Comparison of ENCODE assay signal across 11 mouse cellular contexts in the genomic region with DNA sequence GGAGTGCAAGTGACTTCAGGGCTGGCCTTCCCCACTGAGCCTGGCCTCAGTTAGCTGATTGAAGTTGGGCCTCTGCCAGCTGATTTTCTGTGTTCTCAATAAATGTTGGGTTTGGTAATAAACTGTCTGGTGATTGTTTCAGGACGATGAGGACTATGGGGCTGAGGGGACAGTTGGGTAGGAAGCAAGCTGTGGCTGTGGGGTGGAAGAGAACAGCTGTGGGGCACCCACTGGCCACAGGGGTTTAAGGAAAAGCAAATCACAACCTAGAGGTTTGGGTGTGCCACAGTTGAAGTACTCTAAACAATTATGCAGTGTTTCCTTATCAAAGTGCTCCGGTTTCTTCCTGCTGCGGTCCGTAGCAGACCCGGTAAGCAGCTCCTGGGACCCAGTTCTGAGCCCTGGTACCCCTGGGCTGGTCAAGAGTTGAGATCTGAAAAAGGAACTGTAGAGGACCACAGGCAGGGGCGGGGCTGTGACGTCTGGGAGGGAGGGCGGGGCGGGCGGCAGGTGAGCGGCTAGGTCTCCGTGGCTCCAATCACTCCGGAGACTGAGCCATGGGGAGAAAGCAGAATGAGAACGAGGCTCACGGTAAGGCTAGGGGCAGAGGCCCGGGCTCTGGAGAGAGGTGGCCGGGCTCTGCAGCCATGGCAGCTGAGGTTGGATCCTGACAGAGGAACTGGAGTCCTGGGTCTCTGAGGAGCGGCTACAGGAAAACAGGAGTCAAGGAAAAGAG. TPM values are rescaled to one million over a fixed set of nuclear protein-coding genes. Genes with fewer than 3 reads are reported as not detected.
A peak's percentile ranks its signal among the peaks of the same experiment; 100 is the strongest.
DNase-seq lines count a peak whose midpoint lies in the region; ATAC-seq and TF ChIP-seq lines count a peak whose summit lies in the region.
"Had no signal": no experiment of that assay in that cellular context is flagged by ENCODE, and none has a peak within 500 bp of the region (broad histone marks: within the 10 kb centered on the region; RNA-seq: fewer than 3 reads in every experiment).

A gene (plus strand): TSS at position 537 of the 736 bp plus-strand sequence.

- no peak within 1 kb of the TSS for H3ac ChIP-seq in myocyte (ENCODE audit: control insufficient read depth, insufficient read length)

- peaks cover 51% of the 10 kb centered on the region for H3K36me3 ChIP-seq in lung, embryonic 14.5 days (ENCODE audit: insufficient read depth)
- H3K36me3 ChIP-seq in intestine, embryonic 14.5 days (ENCODE audit: control insufficient read depth, insufficient read depth, low read length), result peaks cover 50% of the 10 kb centered on the region
- H3K36me3 ChIP-seq in myocyte (ENCODE audit: control insufficient read depth, insufficient read depth), result peaks cover 14% of the 10 kb centered on the region

- H3K4me3 ChIP-seq in lung, embryonic 14.5 days (ENCODE audit: low read depth, low read length), result no peak within 1 kb of the TSS
- H3K4me3 ChIP-seq in intestine, embryonic 14.5 days (ENCODE audit: low read depth, low read length), result peak within 1 kb of the TSS; percentile 11
- no peak within 1 kb of the TSS for H3K4me3 ChIP-seq in myocyte

- peak; percentile 25 for DNase-seq in lung, embryonic 14.5 days
- no peak for DNase-seq in lung, adult 18-20 months
- peak; percentile 71 for DNase-seq in intestine, embryonic 14.5 days (ENCODE audit: low spot score)
- DNase-seq in kidney, postnatal 14 days, result peak; percentile 60
- DNase-seq in retina, embryonic 14.5 days (ENCODE audit: low spot score), result no peak
- DNase-seq: cerebellum, postnatal 10 days; spleen, adult 18-20 months had no signal

- no peak within 1 kb of the TSS for H3K27ac ChIP-seq in lung, embryonic 14.5 days (ENCODE audit: low read depth)
- H3K27ac ChIP-seq in intestine, embryonic 14.5 days (ENCODE audit: low read depth), result peak within 1 kb of the TSS; percentile 43

- peak within 1 kb of the TSS; percentile 25; the same call in 1 of the 2 replicates for H3K4me2 ChIP-seq in lung, embryonic 14.5 days
- H3K4me2 ChIP-seq in intestine, embryonic 14.5 days (ENCODE audit: low read length), result peak within 1 kb of the TSS; percentile 38
- H3K4me2 ChIP-seq in myocyte (ENCODE audit: low read depth), result peak within 1 kb of the TSS; percentile 50

- H3K9me3 ChIP-seq in lung, embryonic 14.5 days (ENCODE audit: low read depth, low read length), result no peaks in the 10 kb centered on the region
- no peaks in the 10 kb centered on the region for H3K9me3 ChIP-seq in intestine, embryonic 14.5 days (ENCODE audit: control insufficient read depth, low read length)

- no peak for TF ChIP-seq POLR2A in myocyte (IDR thresholded peaks at IDR 0.05; ENCODE audit: insufficient read length, low read depth)

- WGBS in lung, embryonic 14.5 days, result 31% methylated on average over 18 of the region's 18 CpGs
- 29% methylated on average over 18 of the region's 18 CpGs for WGBS in intestine, embryonic 14.5 days

- TF ChIP-seq CTCF in lung, embryonic 14.5 days (IDR thresholded peaks at IDR 0.05; ENCODE audit: low read depth), result no peak

- no peak for ATAC-seq in lung, embryonic 14.5 days (ENCODE audit: insufficient read depth)
- no peak; the same call in 1 of the 2 replicates for ATAC-seq in intestine, embryonic 14.5 days (replicated peaks; ENCODE audit: low FRiP score, low TSS enrichment, low read depth)
- no peak for ATAC-seq in CD4-positive, CD25-positive, alpha-beta regulatory T cell, adult 4 months
- ATAC-seq in erythroblast, adult 5-6 weeks (replicated peaks; ENCODE audit: low FRiP score, poor library complexity, severe bottlenecking), result no peak

- no peaks in the 10 kb centered on the region for H3K4me1 ChIP-seq in lung, embryonic 14.5 days (ENCODE audit: insufficient read depth)
- H3K4me1 ChIP-seq in intestine, embryonic 14.5 days (replicated peaks; ENCODE audit: control insufficient read depth, insufficient read depth, low read length), result no peaks in the 10 kb centered on the region; the same call in 1 of the 2 replicates

- no peaks in the 10 kb centered on the region for H3K79me2 ChIP-seq in myocyte (ENCODE audit: control insufficient read depth, insufficient read depth)

- H3K27me3 ChIP-seq in lung, embryonic 14.5 days (ENCODE audit: insufficient read depth, low read length), result no peaks in the 10 kb centered on the region
- no peaks in the 10 kb centered on the region for H3K27me3 ChIP-seq in intestine, embryonic 14.5 days (replicated peaks; ENCODE audit: control insufficient read depth, insufficient read depth, low read length)
- H3K27me3 ChIP-seq in myocyte (ENCODE audit: control insufficient read depth, insufficient read depth, insufficient read length), result no peaks in the 10 kb centered on the region

- H3K9ac ChIP-seq in lung, embryonic 14.5 days, result no peak within 1 kb of the TSS
- peak within 1 kb of the TSS; percentile 25; the same call in 1 of the 2 replicates for H3K9ac ChIP-seq in intestine, embryonic 14.5 days (ENCODE audit: low read length)

TF ChIP-seq in myocyte, 11 proteins besides CTCF, POLR2A, EP300 and RAD21:
- no peak for TF ChIP-seq CEBPB (IDR thresholded peaks at IDR 0.05; ENCODE audit: insufficient read depth, poor library complexity, severe bottlenecking)
- no peak for TF ChIP-seq TCF3 (IDR thresholded peaks at IDR 0.05; ENCODE audit: insufficient read length, low read depth)
- no peak for TF ChIP-seq E2F4 (IDR thresholded peaks at IDR 0.05; ENCODE audit: insufficient read depth)
- no peak for TF ChIP-seq USF1 (IDR thresholded peaks at IDR 0.05; ENCODE audit: low read depth)
- TF ChIP-seq REST (IDR thresholded peaks at IDR 0.05; ENCODE audit: insufficient read depth, insufficient read length), result no peak
- no peak for TF ChIP-seq POLR2AphosphoS2 (IDR thresholded peaks at IDR 0.05; ENCODE audit: insufficient read length, low read depth)
- peak in 1 of 3 experiments; percentile 53 for TF ChIP-seq MYOD1 (IDR thresholded peaks at IDR 0.05; ENCODE audit: control insufficient read depth in 1 of 3, insufficient read length in 2 of 3, low read depth in 2 of 3)
- TF ChIP-seq MAX (IDR thresholded peaks at IDR 0.05; ENCODE audit: low read depth), result no peak
- no peak for TF ChIP-seq SRF (IDR thresholded peaks at IDR 0.05; ENCODE audit: control insufficient read depth, insufficient read length, low read depth)
- TF ChIP-seq MYOG (IDR thresholded peaks at IDR 0.05; ENCODE audit: control insufficient read depth in 1 of 3, insufficient read depth in 1 of 3, insufficient read length in 2 of 3, low read depth in 2 of 3), result peak in 2 of 3 experiments; percentile 39 to 70
TF ChIP-seq in myocyte: peak in this region for 2.

RNA-seq across cellular contexts. Expression of the gene that starts here (rescaled TPM):
- 0.42 and 0.55 TPM in 2 replicates for polyA plus RNA-seq in lung, embryonic 14.5 days (2014; fragmentation: Nextera tagmentation; extraction: Ambion mirVana)
- 25.4 and 28.4 TPM in 2 replicates for polyA plus RNA-seq in intestine, embryonic 14.5 days (2014; fragmentation: Nextera tagmentation; extraction: Ambion mirVana)
- 14.6 TPM for polyA plus RNA-seq in myocyte (2012; fragmentation: generic; extraction: Trizol)
- not detected for polyA plus RNA-seq in CD4-positive, CD25-positive, alpha-beta regulatory T cell, adult 4 months (2017; shearing (Covaris generic))
- total RNA-seq in erythroblast, adult 5-6 weeks (2015; ENCODE audit: low replicate concordance), result not detected in 2 replicates
- not detected in 2 replicates for total RNA-seq in erythroblast, adult 5-6 weeks (2017; ENCODE audit: low replicate concordance)
- polyA plus RNA-seq: forebrain, embryonic 11.5 days had no signal

Comparison
In these comparisons a context has a peak if more than half of its experiments do, and no peak if none do; other contexts are left out.
1. RNA of the gene that starts here (polyA plus RNA-seq): 25.4 to 28.4 TPM in intestine, embryonic 14.5 days and 14.6 TPM in myocyte (single experiment); 0.42 to 0.55 TPM in lung, embryonic 14.5 days and not detected in CD4-positive, CD25-positive, alpha-beta regulatory T cell, adult 4 months; every median in the first group is over 10 times any median in the second.
2. Peak in DNase-seq and H3K4me2 ChIP-seq in lung, embryonic 14.5 days; RNA of the gene not detected or under 1 TPM.
3. DNase-seq: peak in intestine, embryonic 14.5 days (single experiment) and kidney, postnatal 14 days (single experiment); none in lung, adult 18-20 months (0 of 2) and retina, embryonic 14.5 days (single experiment).
4. Peak in every context shown above with its lines, with median percentiles within 50 percentile points of each other: H3K4me2 ChIP-seq.